Mouse (Mus musculus): ENCODE measurements around the gene Reln. TPM values are rescaled to one million over a fixed set of nuclear protein-coding genes. Genes with fewer than 3 reads are reported as not detected.

Gene Reln
- polyA plus RNA-seq, 1 experiment from 2014 or later = 118 TPM

GRCm38 (mm10) chr5:21858653-21859052 lies 485.8 kb downstream of the Reln start:
- no peak for ATAC-seq (ENCODE audit: low read depth)
- Histone ChIP-seq H3K4me2 (ENCODE audit: low read depth, low read length) (no peak overlapping the region), H3K4me3 (ENCODE audit: low read depth, low read length) (no peak overlapping the region), H3K36me3 (ENCODE audit: control insufficient read depth, insufficient read depth, low read length) (no peaks in the 10 kb centered on the region), H3K9ac (replicated peaks; ENCODE audit: low read depth, low read length) (no peak overlapping the region), H3K9me3 (ENCODE audit: control insufficient read depth, low read length) (no peaks in the 10 kb centered on the region), H3K27me3 (ENCODE audit: control insufficient read depth, insufficient read depth, low read length) (no peaks in the 10 kb centered on the region), H3K27ac (ENCODE audit: low read depth, low read length) (no peak overlapping the region), H3K4me1 (ENCODE audit: control insufficient read depth, insufficient read depth, low read length) (no peaks in the 10 kb centered on the region)
- WGBS = 88% methylated on average over 7 of the region's 7 CpGs

GRCm38 (mm10) chr5:21851679-21852340 lies 492.7 kb downstream of the Reln start:
- Histone ChIP-seq H3K4me1 (ENCODE audit: control insufficient read depth, insufficient read depth, low read length) (no peaks in the 10 kb centered on the region), H3K9ac (replicated peaks; ENCODE audit: low read depth, low read length) (no peak overlapping the region), H3K36me3 (ENCODE audit: control insufficient read depth, insufficient read depth, low read length) (no peaks in the 10 kb centered on the region), H3K27ac (ENCODE audit: low read depth, low read length) (0 out of 2 replicates have a peak overlapping the region, but pooled peaks have one; percentile 16), H3K27me3 (ENCODE audit: control insufficient read depth, insufficient read depth, low read length) (no peaks in the 10 kb centered on the region), H3K4me2 (ENCODE audit: low read depth, low read length) (no peak overlapping the region), H3K9me3 (ENCODE audit: control insufficient read depth, low read length) (no peaks in the 10 kb centered on the region), H3K4me3 (ENCODE audit: low read depth, low read length) (no peak overlapping the region)
- ATAC-seq (ENCODE audit: low read depth) = peak; percentile 82
- WGBS = 45% methylated on average over 10 of the region's 10 CpGs

- Histone ChIP-seq H3K9me3 (ENCODE audit: control insufficient read depth, low read length) (no peaks in the 10 kb centered on the region), H3K27ac (ENCODE audit: low read depth, low read length) (no peak overlapping the region), H3K4me1 (ENCODE audit: control insufficient read depth, insufficient read depth, low read length) (no peaks in the 10 kb centered on the region), H3K27me3 (ENCODE audit: control insufficient read depth, insufficient read depth, low read length) (no peaks in the 10 kb centered on the region), H3K4me2 (ENCODE audit: low read depth, low read length) (no peak overlapping the region), H3K4me3 (ENCODE audit: low read depth, low read length) (no peak overlapping the region), H3K36me3 (ENCODE audit: control insufficient read depth, insufficient read depth, low read length) (no peaks in the 10 kb centered on the region), H3K9ac (replicated peaks; ENCODE audit: low read depth, low read length) (no peak overlapping the region)
- no peak for ATAC-seq (ENCODE audit: low read depth)
- WGBS = 51% methylated on average over 6 of the region's 6 CpGs
Observed at GRCm38 (mm10) chr5:21847438-21847837, 497.1 kb downstream of the Reln start.

- no peaks in the 10 kb centered on the region for H3K36me3 ChIP-seq (ENCODE audit: control insufficient read depth, insufficient read depth, low read length)
- ATAC-seq (ENCODE audit: low read depth) = no peak
- no peak overlapping the region for H3K4me2 ChIP-seq (ENCODE audit: low read depth, low read length)
- WGBS = 82% methylated on average over 20 of the region's 20 CpGs
- H3K27me3 ChIP-seq (ENCODE audit: control insufficient read depth, insufficient read depth, low read length) = no peaks in the 10 kb centered on the region
- H3K9me3 ChIP-seq (ENCODE audit: control insufficient read depth, low read length) = no peaks in the 10 kb centered on the region
- no peak overlapping the region for H3K4me3 ChIP-seq (ENCODE audit: low read depth, low read length)
- no peak overlapping the region for H3K9ac ChIP-seq (replicated peaks; ENCODE audit: low read depth, low read length)
- H3K27ac ChIP-seq (ENCODE audit: low read depth, low read length) = no peak overlapping the region
- no peaks in the 10 kb centered on the region for H3K4me1 ChIP-seq (ENCODE audit: control insufficient read depth, insufficient read depth, low read length)
Observed at GRCm38 (mm10) chr5:21846616-21847290, 497.7 kb downstream of the Reln start.

GRCm38 (mm10) chr5:21844676-21845075 lies 499.8 kb downstream of the Reln start:
- H3K4me3 ChIP-seq (ENCODE audit: low read depth, low read length) = no peak overlapping the region
- no peak overlapping the region for H3K9ac ChIP-seq (replicated peaks; ENCODE audit: low read depth, low read length)
- no peaks in the 10 kb centered on the region for H3K9me3 ChIP-seq (ENCODE audit: control insufficient read depth, low read length)
- no peaks in the 10 kb centered on the region for H3K27me3 ChIP-seq (ENCODE audit: control insufficient read depth, insufficient read depth, low read length)
- no peak for ATAC-seq (ENCODE audit: low read depth)
- WGBS = 74% methylated on average over 4 of the region's 4 CpGs
- H3K4me1 ChIP-seq (ENCODE audit: control insufficient read depth, insufficient read depth, low read length) = no peaks in the 10 kb centered on the region
- no peak overlapping the region for H3K4me2 ChIP-seq (ENCODE audit: low read depth, low read length)
- H3K36me3 ChIP-seq (ENCODE audit: control insufficient read depth, insufficient read depth, low read length) = no peaks in the 10 kb centered on the region
- H3K27ac ChIP-seq (ENCODE audit: low read depth, low read length) = no peak overlapping the region

Other genes with a start within 250 kb of the Reln start
- 37.4 and 39.5 TPM in 2 replicates for gene Orc5, start 205.7 kb upstream of the Reln start, polyA plus RNA-seq (2014; fragmentation: Nextera tagmentation; extraction: Ambion mirVana)